Mouse (Mus musculus) lung, embryonic 14.5 days (tissue): ENCODE results near the gene Kcnmb1. TPM values are rescaled to one million over a fixed set of nuclear protein-coding genes. Genes with fewer than 3 reads are reported as not detected.

Experiments used
- ATAC-seq: fragments of 200-750 bp; cut with Nextera tagmentation; 2 replicates; pipeline ENCODE4 v1.8.0; 2017; ENCODE audit warnings: mild to moderate bottlenecking, moderate TSS enrichment, moderate library complexity; ENCODE audit not compliant: insufficient read depth
- DNase-seq: peaks from one replicate; pipeline ENCODE4 v3.0.0-alpha.2; 2015
- H3K27ac ChIP-seq: fragments of 300-500 bp; sonication (generic); 2 replicates; pipeline ENCODE4 v1.5.1; 2014; ENCODE audit warnings: low read depth, mild to moderate bottlenecking, moderate library complexity
- H3K27me3 ChIP-seq: fragments of 300-500 bp; sonication (generic); 2 replicates; pipeline ENCODE4 v1.6.1; 2014; ENCODE audit warnings: low read length, control low read depth; ENCODE audit not compliant: insufficient read depth
- H3K36me3 ChIP-seq: fragments of 300-500 bp; sonication (generic); 2 replicates; pipeline ENCODE4 v1.6.1; 2014; ENCODE audit warnings: control low read depth; ENCODE audit not compliant: insufficient read depth
- H3K4me1 ChIP-seq: fragments of 300-500 bp; sonication (generic); 2 replicates; pipeline ENCODE4 v1.6.1; 2014; ENCODE audit warnings: antibody characterized with exemption, control low read depth; ENCODE audit not compliant: insufficient read depth
- H3K4me2 ChIP-seq: fragments of 300-500 bp; sonication (generic); 2 replicates; pipeline ENCODE4 v1.6.1; 2014; ENCODE audit warnings: mild to moderate bottlenecking
- H3K4me3 ChIP-seq: fragments of 300-500 bp; sonication (generic); 2 replicates; pipeline ENCODE4 v1.5.1; 2014; ENCODE audit warnings: low read depth, low read length
- H3K9ac ChIP-seq: fragments of 300-500 bp; sonication (generic); 2 replicates; pipeline ENCODE4 v1.6.1; 2014
- H3K9me3 ChIP-seq: fragments of 300-500 bp; sonication (generic); 2 replicates; pipeline ENCODE4 v1.6.1; 2016; ENCODE audit warnings: low read depth, low read length, control low read depth
- CTCF ChIP-seq: IDR thresholded peaks from 2 replicates; pipeline ENCODE4 v1.5.1; 2016; ENCODE audit warnings: antibody characterized with exemption, low read depth
- WGBS: fragments of 180-500 bp; shearing (Covaris S2); extraction: QIAGEN DNeasy Blood & Tissue Kit; methylation state at CpG from one replicate; pipeline ENCODE4 v1.1.7; 2014; 5-methylcytosine and 5-hydroxymethylcytosine counted together
- polyA plus RNA-seq: library from polyadenylated mRNA; unstranded; fragments of >200 nt; fragmentation: Nextera tagmentation; extraction: Ambion mirVana; gene quantifications from 2 replicates; pipeline ENCODE4 v1.2.1, GENCODE M21; 2014

The Kcnmb1 gene
- polyA plus RNA-seq, 1 experiment from 2014 or later: 1.3 TPM

DNA sequence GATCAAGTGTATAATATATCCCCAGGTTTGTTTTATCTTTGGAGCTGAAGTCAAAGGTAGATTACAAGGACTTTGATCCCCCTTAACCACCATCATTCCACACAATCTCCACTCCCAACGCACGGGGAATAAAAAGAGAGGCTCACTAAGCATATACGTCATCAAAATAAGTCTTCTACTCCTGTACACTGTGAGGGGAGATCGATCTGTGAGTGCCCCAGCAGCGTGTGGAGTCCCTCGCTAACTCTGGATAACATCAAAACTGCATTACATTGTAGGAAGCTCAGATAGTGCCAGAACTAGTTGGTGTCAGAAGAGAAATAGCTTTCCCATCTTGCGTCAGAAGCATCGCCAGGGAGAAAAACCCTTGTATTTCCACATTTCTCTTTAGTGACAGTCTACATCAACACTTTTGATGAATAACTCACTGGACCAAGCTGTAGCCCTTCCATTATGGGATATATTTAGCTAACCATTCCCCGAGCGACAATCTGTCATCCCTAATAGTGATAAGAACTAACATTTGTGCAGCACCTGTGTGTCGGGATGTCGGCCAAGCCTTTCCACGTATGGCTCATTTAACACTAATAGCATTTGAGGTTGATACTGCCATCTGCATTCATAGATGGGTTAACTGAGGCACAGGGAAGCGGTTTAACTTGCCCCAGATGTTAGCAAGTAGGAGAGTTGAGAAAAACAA lies 11.7 kb downstream of the Kcnmb1 start:
- no peak overlapping the region for H3K9ac ChIP-seq
- no peak for TF ChIP-seq CTCF
- ATAC-seq (no peak), DNase-seq (peak; percentile 32)
- H3K27me3 ChIP-seq: no peaks in the 10 kb centered on the region
- WGBS: 44% methylated on average over 14 of the region's 14 CpGs
- no peak overlapping the region for H3K4me2 ChIP-seq
- H3K4me1 ChIP-seq: no peaks in the 10 kb centered on the region
- no peak overlapping the region for H3K27ac ChIP-seq
- no peaks in the 10 kb centered on the region for H3K36me3 ChIP-seq
- H3K4me3 ChIP-seq: no peak overlapping the region
- no peaks in the 10 kb centered on the region for H3K9me3 ChIP-seq

DNA sequence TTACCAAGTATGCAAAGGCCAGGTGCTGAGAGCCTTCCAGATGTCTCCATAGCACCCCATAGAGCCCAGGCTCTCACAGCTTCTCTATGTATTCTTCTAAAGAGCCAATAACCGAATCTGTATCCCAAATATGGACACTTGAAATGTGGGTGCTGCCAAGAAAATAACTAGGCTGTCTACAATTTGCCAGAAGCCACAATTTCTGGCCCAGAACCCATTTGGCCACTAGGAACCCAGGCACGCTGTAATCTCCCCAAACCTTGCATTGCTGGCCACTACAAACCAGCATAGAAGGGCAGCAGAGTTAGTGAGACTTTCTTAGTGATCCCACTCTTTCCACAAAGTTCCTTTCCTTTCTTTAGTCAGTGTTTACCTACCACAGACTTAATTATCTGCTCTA lies 12.3 kb downstream of the Kcnmb1 start:
- Histone ChIP-seq H3K27ac (no peak overlapping the region), H3K9me3 (no peaks in the 10 kb centered on the region), H3K4me3 (no peak overlapping the region), H3K36me3 (no peaks in the 10 kb centered on the region), H3K9ac (no peak overlapping the region), H3K27me3 (no peaks in the 10 kb centered on the region), H3K4me2 (no peak overlapping the region), H3K4me1 (no peaks in the 10 kb centered on the region)
- WGBS: 71% methylated on average over 2 of the region's 2 CpGs
- DNase-seq (no peak), ATAC-seq (no peak)
- TF ChIP-seq CTCF: no peak

DNA sequence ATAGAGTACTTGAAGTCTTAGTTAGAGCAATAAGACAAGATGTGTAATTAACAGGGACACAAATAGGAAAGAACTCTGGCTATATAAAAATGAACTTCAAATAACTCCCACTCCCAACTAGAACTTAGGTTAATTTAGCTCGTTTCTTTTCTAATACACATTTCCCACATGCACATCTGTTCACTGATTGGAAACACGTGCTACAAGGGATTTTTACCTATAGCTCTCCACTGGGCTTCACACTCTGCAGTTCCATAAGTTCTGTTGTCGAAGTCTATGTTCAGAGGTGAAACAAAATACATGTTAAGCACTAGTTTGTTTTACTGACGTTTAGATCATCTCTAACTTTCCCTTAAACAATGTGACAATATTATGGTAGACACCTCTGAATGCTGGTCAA lies 17.3 kb downstream of the Kcnmb1 start:
- H3K27me3 ChIP-seq: no peaks in the 10 kb centered on the region
- ATAC-seq (no peak), DNase-seq (no peak)
- no peak overlapping the region for H3K27ac ChIP-seq
- WGBS: 66% methylated on average over 4 of the region's 4 CpGs
- H3K4me2 ChIP-seq: no peak overlapping the region
- H3K36me3 ChIP-seq: no peaks in the 10 kb centered on the region
- no peak overlapping the region for H3K9ac ChIP-seq
- H3K4me3 ChIP-seq: no peak overlapping the region
- no peak for TF ChIP-seq CTCF
- H3K4me1 ChIP-seq: no peaks in the 10 kb centered on the region
- no peaks in the 10 kb centered on the region for H3K9me3 ChIP-seq

DNA sequence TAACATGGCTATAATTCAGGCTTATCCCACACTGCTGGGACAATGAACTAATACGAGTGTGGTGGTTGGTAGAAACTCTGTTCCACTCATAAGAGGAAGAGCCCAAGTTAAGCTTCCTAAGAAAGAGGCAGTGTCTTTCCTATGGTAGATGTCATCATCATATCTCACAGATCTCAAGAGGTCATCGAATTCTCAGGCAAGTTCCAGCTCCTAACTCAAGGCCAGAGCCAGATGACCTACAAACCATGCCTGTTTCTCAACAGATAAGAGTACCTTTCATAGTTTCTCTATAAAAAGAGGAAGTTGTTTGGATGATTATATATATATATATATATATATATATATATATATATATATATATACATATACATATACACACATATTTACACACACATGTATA lies 23.7 kb downstream of the Kcnmb1 start:
- H3K9me3 ChIP-seq: no peaks in the 10 kb centered on the region
- DNase-seq: no peak
- H3K27ac ChIP-seq: no peak overlapping the region
- WGBS: 81% methylated on average over 2 of the region's 2 CpGs
- H3K36me3 ChIP-seq: no peaks in the 10 kb centered on the region
- no peak for ATAC-seq
- H3K4me3 ChIP-seq: no peak overlapping the region
- TF ChIP-seq CTCF: no peak
- H3K4me1 ChIP-seq: no peaks in the 10 kb centered on the region
- H3K27me3 ChIP-seq: no peaks in the 10 kb centered on the region
- no peak overlapping the region for H3K9ac ChIP-seq
- no peak overlapping the region for H3K4me2 ChIP-seq

DNA sequence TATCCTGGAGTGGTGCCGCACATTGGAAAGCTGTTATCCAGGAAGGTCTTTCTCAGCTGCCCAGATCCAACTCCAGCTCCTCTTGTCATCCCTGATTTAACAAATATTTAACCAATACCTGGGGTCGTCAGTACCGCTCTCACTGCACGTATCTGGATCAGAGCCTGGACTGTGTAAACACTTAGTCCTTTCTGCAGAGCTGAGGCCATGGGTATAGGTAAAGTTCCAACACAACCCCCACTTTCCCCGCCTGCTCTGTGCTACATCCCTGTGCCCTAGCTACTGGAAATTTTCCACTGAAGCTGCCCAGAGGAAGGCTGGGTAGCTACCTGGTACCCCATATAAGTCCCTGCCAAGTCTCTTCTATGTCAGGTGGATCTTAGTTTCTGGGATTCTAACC lies 27.2 kb downstream of the Kcnmb1 start:
- H3K9me3 ChIP-seq: no peaks in the 10 kb centered on the region
- H3K4me2 ChIP-seq: no peak overlapping the region
- H3K4me3 ChIP-seq: no peak overlapping the region
- no peak for ATAC-seq
- no peak for TF ChIP-seq CTCF
- H3K4me1 ChIP-seq: no peaks in the 10 kb centered on the region
- 0 out of 2 replicates have a peak, but pooled peaks cover 5% of the 10 kb centered on the region for H3K27me3 ChIP-seq
- no peaks in the 10 kb centered on the region for H3K36me3 ChIP-seq
- DNase-seq: no peak
- no peak overlapping the region for H3K27ac ChIP-seq
- H3K9ac ChIP-seq: no peak overlapping the region
- WGBS: 49% methylated on average over 5 of the region's 5 CpGs

DNA sequence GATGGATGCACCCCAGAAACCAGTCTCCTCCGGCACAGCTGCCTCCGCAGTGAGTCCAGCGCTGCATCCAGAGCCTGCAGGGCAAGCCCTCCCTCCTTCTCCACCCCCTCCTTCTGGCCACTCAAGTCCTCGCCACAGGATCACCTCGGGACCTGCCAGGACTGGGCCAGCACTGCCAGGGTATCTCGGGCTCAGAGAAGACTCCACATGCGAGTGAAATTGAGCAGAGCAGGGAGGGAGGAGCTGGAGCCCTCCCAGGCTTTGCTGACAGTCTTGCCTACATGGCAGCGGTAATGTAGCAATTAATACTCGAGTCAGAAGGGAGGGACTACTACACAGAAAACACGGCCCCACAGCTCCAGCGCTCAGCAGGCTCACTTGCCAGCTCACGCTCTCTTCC lies 30.1 kb downstream of the Kcnmb1 start, which contains the start of gene Kcnip1:
TSS of gene Kcnip1 (minus strand) at position 215 of the 400 bp plus-strand sequence.
- H3K4me3 ChIP-seq: no peak within 1 kb of the TSS
- DNase-seq (peak; percentile 7), ATAC-seq (peak; percentile 41; the same call in 1 of the 2 replicates)

DNA sequence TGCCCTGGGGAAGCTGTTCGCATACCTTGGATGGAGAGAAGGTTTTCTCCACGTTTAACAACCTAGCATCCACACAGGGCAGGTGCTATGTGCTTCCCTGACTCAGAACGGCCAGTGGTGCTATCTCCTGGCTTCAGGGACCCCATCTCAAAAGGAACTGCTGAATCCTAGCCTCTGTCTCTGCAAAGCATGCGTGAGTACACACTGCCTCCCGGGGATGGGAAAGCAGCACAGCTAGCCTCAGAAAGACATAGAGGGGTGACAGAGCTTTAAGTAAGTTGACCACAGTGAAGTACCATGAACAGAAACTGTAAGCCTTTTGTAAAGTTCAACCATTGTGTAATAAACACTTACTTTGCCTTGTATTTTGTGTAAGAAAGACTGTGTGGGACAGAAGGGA lies 30.7 kb downstream of the Kcnmb1 start:
- no peaks in the 10 kb centered on the region for H3K36me3 ChIP-seq

More for the DNA sequence above, 30.1 kb downstream of the Kcnmb1 start, which contains the start of gene Kcnip1:
- Histone ChIP-seq H3K27ac (no peak within 1 kb of the TSS), H3K36me3 (no peaks in the 10 kb centered on the region), H3K27me3 (0 out of 2 replicates have a peak, but pooled peaks cover 5% of the 10 kb centered on the region), H3K9ac (no peak within 1 kb of the TSS), H3K4me1 (no peaks in the 10 kb centered on the region), H3K4me2 (peak within 1 kb of the TSS; percentile 40; the same call in 1 of the 2 replicates), H3K9me3 (no peaks in the 10 kb centered on the region)
- WGBS: 10% methylated on average over 12 of the region's 12 CpGs
- no peak for TF ChIP-seq CTCF

More for the DNA sequence above, 30.7 kb downstream of the Kcnmb1 start:
- no peak overlapping the region for H3K4me3 ChIP-seq
- H3K4me1 ChIP-seq: no peaks in the 10 kb centered on the region
- no peak overlapping the region for H3K27ac ChIP-seq
- H3K9me3 ChIP-seq: no peaks in the 10 kb centered on the region
- DNase-seq (peak; percentile 17), ATAC-seq (no peak)
- peak; percentile 38 for TF ChIP-seq CTCF
- 47% methylated on average over 5 of the region's 5 CpGs for WGBS
- H3K27me3 ChIP-seq: 0 out of 2 replicates have a peak, but pooled peaks cover 5% of the 10 kb centered on the region
- no peak overlapping the region; the same call in 1 of the 2 replicates for H3K4me2 ChIP-seq
- no peak overlapping the region for H3K9ac ChIP-seq
